Mouse (Mus musculus): Measurements from ENCODE around the gene Abi1.

DNA sequence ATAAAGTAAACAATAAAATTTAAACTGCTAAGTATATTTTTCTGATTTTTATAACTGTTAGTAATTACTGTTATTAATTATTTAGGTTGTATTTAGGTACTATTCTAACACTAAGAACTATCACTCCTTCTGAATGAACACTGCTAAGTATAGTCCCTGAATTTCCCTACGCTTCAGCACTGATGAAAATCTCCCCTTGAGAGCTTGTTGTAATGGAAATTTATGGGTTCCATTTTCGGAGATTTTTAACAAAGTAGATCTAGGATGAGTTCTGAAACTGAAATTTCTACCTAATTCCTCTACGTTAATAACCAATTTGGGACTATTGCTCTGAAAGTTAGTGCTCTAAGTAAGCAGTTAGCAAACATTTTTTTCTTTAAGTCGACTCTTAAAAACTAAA is 85.8 kb downstream of the Abi1 start:
- TF ChIP-seq POLR2A (IDR thresholded peaks at IDR 0.05; ENCODE audit: control insufficient read depth, extremely low read depth, insufficient read depth, low read length, poor library complexity) (no peak), CTCF (IDR thresholded peaks at IDR 0.05; ENCODE audit: borderline replicate concordance, control insufficient read depth, extremely low read depth, insufficient read depth, low read length, poor library complexity) (no peak)
